Mouse (Mus musculus): Measurements from ENCODE around the gene Ssr2.

DNA sequence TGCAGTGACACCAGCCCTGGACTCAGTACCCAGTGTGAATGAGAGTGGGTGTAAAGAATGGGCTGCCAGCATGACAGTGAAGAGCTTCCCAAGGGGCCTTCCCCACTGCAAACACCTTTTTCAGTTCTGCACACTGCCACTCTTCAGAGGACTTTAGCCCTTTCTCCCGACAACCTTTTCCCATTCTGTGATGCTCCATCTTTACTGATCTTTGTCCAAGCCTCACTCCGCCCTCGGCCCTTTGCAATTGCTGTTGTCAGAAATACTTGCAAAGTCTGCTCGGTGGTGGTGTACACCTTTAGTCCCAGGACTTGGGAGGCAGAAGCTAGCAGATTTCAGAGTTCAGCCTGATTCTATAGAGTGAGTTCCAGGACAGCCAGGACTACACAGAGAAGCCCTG, 24.1 kb upstream of the Ssr2 start:
- TF ChIP-seq ZC3H11A (IDR thresholded peaks at IDR 0.05; ENCODE audit: borderline replicate concordance, low read depth, low read length): no peak
- no peak for TF ChIP-seq ZNF384 (IDR thresholded peaks at IDR 0.05; ENCODE audit: low read depth, low read length)
- TF ChIP-seq MAFK (IDR thresholded peaks at IDR 0.05; ENCODE audit: insufficient read depth, low read depth, low read length): no peak
- no peak for TF ChIP-seq CHD2 (IDR thresholded peaks at IDR 0.05; ENCODE audit: low read depth, low read length)

All from ES-E14 (cell line).